Mouse (Mus musculus) liver, adult (tissue): ENCODE data around the gene Krt72.

Source experiments
- GATA4 ChIP-seq: IDR thresholded peaks from 2 replicates; pipeline ENCODE4 v1.6.1; 2014; ENCODE audit warnings: mild to moderate bottlenecking, low read length; ENCODE audit not compliant: insufficient replicate concordance

Gene Krt72

DNA sequence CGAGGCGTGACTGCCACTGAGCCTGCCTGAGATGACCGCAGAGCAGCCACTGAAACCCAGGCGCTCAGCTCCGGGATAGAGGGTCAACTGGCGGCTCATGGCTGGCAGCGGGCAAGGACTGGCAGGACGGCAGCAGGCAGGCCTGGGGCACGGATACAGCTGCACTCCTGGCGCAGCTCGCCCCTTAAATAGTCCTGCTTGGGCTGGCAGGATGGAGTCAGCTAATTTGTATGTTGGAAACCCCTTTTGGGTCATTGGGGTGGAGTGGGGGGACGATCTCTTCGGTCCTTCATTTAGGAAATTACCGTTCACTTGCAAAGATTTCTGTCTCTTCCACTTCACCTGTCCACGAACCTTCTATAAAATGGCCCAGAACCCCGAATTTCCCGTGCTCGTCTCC is at the start of gene Krt72:
Krt72 (minus strand) TSS at position 101 of the 400 bp plus-strand sequence.
- no peak for TF ChIP-seq GATA4

DNA sequence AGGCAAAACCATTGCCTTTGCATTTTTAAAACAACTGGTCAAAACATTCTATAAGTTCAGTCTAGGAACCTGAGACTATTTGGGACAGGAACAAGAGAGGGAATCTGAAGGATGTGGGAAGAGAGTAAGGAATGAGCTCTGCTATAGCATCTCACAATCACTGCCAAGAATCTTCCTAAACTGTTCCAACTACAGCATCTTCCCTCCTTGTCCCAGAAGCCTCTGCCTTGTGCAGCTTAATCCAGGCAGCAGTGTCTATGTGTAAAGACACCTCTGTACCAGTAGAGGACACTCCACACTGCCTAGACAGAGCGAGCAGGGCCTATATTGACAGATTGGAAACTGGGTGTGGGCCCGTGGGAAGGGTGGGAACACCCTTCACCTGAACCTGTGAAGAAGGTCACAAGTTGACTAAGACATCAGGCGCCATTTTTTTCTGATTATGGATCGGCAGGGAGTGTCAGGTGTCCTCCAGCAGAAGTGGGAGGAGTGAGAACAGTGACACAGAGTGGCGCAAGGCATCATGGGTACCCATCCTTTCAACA is 48.6 kb upstream of the Krt72 start:
- TF ChIP-seq GATA4, result no peak

DNA sequence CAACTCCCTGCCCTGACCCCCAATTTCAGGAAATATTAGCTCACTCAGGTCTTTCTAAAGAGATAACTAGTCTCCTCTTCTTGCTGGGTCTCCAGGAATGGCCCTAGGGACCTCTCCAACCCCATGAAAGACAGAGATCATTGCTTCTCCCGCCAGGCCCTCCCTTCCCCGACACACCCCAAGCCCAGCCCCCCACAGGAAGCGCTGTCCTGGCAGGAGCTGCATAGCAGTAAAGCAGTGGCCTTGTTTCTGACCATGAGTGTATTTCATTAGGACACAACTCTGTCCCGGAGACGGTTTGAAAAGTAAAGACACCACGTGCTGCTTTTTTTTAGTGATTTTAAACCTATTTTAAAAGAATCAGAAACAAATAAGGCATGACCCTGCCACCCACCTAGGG is 46.9 kb upstream of the Krt72 start:
- no peak for TF ChIP-seq GATA4

DNA sequence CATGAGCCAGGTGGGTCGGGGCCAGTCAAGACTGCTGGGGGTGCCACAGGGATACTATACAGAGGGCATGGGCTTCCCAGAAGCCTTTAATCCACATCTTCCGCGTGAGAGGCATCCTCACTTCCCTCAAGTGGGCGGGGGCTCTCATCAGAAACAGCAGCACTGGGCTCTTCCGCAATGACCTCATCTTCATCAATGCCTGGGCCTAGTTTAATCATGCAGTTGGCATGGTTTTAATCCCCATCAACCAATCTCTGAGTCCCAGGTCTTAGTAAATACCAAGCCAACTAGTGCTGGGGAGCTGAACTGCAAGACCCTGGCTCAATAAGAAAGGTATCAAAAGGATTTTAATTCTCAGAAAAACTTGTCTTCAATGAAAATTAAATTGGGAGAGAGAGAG is 43.2 kb upstream of the Krt72 start:
- TF ChIP-seq GATA4, result no peak

DNA sequence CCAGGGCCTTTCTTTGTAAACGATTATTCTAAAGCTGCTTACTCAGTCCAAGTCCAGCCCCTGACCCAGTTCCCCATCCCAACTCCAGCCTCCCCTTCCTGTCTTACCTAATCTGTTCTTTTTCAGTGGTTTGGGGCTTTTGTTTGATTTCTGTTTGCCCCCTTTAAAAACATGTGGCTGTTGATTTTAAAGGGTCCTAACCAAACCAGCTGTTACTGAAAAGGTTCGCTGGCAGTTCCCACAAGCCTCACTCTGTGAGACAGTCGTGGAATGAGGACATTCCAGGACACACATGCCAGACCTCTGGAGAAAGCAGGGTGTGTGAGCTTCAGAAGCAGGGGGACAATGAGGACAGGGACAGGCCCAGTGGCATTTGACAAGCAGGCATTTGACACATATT is 35.5 kb upstream of the Krt72 start:
- TF ChIP-seq GATA4, result no peak

DNA sequence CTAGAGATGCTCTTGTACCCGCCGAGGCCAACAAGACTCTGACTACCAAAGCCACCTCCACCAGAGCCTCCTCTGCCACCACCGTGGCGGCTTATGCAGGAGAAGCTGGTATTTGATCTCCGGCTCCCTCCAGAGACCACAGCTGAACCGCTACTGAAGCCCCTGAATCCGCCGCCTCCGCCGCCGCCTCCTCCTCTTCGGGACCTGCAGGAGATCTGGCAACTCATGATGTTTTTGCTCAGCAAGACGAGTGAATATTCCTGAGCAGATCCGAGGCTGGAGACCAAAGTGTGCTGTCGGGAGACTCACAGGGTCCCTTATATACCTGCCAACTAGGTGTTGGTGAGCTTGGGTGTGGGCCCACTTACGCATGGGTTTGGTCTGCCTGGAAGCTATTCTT is 31.6 kb upstream of the Krt72 start, which contains the start of gene Krt2:
Krt2 (minus strand) TSS at position 295 of the 400 bp plus-strand sequence.
- no peak for TF ChIP-seq GATA4

DNA sequence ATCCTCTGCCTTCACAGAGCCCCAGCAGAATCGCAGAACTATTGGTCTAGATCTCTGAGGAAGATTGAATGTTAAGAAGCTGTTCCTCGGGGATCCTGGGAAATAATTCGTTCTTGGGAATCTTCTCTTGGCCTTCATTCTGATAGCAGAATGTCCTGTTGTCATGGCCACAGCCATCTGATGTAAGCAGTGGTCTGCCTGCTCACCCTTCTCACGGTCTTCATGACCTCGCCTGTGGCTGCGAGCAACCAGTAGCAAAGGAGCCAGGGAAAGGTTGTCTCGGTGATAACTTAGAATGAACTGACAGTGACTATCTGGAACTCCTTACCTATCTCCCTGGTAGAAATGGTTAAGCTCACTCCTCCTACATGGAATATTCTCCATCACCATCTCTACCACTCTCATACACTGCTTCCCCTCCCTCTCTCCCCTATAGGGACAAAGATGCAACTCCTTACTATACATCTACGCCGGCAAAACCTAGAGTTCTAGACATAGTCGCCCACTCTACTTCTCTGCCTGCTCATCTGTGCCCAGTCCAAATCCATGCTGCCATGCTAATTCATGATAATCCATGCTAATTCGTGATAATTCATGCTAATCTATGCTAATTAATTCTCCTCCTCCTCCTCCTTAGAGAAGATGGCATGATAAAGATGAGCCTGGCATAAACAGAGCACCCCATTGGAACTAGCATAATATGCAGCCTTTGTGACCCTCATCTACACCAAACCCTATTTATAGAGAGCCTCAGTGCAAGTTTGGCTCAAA is 17.0 kb upstream of the Krt72 start:
- TF ChIP-seq GATA4, result no peak

DNA sequence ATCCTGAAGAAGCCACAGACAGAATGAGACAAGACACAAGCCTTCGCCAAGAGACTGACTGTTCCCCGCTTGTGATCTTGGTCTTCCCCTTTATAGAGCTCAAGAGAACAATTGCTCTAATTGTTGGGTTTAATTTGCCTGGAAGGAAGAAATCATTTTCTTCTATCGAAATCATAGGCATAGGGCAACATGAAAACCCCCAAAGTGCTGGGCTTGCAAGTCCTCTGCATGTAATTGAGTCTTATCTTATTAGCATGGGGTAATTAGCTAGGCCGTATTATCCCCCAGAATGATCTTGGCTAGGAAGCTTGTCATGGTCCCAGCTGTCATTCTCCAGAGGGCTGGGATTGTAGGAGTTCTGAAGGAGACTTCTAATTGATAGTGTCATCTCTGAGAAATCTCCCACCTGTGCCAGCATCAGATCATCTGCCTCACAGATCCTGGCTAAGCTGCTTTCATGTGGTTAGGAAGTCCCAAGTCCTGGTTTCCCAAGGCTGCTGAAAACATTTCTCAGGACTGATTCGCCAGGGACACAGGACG is 16.1 kb upstream of the Krt72 start, which contains the start of gene Krt73:
Krt73 (minus strand) TSS at position 51 of the 540 bp plus-strand sequence.
- no peak for TF ChIP-seq GATA4

DNA sequence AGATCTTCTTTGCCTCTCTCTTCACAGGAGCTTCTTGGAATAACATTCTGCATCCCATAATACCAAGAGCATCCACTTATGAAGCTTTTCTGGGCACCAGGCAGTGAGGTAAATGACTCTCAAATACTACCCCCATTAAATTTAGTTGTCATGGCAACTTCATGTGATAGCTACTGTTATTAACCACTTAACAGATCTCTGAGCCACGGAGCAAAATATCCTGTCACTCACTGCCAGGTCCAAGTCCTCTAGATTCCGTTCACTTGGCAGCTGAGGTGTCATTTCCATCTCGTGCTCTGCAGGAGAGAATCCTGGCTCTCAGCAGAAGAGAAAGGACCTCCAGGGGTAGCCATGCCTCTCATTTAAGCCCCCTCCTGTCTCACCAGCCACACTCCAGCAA is 4.6 kb upstream of the Krt72 start:
- no peak for TF ChIP-seq GATA4

DNA sequence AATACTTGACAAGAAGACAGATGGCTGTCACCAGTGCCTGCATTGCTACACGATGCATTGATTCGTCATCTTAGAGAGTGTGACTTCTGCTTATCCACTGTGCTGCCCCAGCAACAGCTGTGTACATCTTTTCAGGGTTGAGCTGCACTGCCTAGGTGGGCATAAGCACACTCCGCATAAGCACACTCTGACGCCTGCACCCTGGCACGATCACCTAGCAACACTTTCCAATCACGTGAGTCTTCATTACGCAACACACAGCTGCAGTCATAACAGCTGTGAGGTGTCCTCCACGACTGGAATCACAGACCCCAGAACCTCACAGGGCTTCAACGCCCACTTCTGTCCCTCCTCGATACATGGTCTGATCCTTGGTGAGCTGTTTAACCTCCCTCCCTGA is 12.8 kb downstream of the Krt72 start:
- no peak for TF ChIP-seq GATA4

DNA sequence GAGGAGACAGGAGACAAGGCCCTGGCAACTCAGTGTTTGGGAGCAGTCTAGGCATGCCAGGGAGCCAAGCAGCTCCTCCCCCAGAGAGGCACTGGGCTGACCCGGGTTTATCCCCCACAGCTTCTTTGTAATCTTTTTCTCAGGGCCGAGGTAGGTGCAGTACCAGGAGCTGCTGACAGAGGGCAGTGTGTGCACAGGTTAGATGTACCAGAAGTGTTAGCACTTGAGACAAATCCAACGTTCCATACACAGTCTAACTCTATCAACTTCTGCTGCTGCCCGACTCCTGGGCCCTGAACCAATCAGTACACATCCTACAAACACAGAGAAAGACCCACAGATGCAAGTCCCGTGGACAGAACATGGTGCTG is 13.6 kb downstream of the Krt72 start:
- no peak for TF ChIP-seq GATA4

DNA sequence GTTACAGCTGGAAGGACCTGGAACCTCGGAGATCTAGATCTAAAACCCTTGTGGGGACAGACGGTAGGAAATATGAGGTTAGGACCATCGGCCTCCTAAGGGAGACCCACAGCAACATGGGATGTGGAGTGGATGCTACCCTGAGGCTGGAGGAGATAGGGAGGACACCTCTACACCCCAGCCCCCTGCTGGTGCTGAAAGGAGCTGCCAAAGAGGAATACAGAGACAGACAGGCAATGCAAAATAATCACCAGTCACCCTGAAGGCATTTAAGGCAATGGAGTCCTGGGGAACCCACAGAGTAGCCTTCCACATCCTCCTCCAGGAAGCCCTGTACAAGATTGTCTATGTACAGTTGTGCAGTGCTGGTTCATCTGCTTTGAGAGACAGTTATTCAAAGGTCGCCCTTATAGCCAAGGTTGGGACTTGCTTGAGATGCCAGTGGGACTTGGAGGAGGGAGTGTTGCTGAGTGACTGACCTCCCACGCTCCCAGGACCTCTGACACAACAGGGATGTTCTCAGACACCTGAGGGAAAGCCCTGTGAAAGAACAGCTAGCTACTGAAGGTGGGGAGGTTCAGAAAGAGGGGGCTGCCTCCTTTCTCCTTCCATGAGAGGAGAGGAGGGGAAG is 14.1 kb downstream of the Krt72 start:
- TF ChIP-seq GATA4, result no peak

DNA sequence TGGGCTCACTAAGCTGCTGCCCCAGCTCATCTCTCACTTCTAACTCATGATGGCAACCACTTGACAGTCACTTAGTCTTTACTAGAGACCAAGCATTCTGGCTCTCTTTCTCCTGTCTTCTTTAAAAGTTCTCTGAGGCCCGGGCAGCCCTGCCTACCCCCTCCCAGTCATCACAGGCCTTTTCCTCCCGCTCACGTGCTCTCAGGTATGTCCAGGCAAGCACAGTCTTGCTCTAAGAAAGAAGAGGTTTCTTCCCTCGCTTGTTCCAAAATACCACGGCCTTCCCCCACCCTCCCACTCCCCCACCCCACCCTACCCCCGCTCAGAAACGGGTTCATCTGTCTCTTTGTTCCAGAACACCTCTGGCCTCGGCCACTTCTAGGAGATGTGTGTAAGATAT is 16.0 kb downstream of the Krt72 start:
- TF ChIP-seq GATA4, result no peak

DNA sequence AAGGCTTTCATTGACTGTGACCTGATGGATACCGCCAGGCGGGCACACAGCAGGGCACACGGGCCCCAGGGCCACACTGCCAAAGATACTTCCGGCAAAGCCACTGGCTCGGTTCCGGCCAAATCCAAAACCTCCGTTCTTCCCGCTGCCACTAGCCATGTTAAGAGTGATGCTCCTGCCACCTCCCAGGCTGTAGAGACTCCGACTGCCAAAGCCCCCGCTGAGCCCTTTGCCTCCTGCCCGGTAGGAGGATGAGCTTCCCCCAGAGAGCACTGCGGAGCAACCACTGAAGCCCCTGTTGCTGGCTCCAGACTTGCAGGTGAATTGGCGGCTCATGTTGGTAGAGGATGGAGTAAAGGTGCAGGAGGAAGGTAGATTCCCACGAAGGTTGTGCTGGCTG is 43.5 kb downstream of the Krt72 start, which contains the start of gene Krt71:
Krt71 (minus strand) TSS at position 399 of the 400 bp plus-strand sequence.
- no peak for TF ChIP-seq GATA4

DNA sequence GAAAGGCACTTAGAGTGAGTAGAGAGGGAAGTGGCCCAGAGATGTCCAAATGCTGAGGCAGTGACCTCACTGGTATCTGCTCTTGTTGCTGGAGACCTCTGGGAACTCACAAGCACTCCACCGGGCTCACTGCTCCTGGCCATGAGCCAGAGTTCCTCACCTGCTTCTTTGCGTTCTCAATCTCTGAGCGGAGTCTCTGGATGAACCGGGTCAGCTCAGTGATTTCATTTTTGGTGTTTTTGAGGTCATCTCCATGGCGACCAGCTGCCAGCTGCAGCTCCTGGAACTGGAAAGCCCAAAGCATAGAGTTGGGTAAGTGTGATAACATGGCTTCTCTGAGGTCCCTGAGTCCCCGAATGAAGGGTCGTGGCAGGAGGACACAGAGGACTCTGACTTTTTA is 48.5 kb downstream of the Krt72 start:
- no peak for TF ChIP-seq GATA4

DNA sequence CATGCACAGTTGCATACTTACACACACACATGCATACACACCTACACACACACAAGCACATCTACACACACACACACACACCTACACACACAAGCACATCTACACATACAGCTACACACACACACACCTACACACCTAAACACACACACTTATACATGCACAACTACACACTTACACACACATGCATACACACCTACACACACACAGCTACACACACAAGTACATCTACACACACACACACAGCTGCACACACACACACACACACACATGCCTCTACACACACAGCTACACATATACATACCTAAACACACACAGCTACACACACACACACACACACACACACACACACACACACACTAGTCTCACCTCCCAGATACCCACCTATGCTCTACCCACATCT is 55.6 kb downstream of the Krt72 start:
- no peak for TF ChIP-seq GATA4
